Mouse (Mus musculus): ENCODE measurements at regions not wholly inside any gene's neighbourhood (a gene's known extent, or its start where the extent isn't known, plus 50 kb on each side); places are given as distances from the start of the nearest gene placed in this dataset.
A peak's percentile ranks its signal among the peaks of the same experiment; 100 is the strongest.

DNA sequence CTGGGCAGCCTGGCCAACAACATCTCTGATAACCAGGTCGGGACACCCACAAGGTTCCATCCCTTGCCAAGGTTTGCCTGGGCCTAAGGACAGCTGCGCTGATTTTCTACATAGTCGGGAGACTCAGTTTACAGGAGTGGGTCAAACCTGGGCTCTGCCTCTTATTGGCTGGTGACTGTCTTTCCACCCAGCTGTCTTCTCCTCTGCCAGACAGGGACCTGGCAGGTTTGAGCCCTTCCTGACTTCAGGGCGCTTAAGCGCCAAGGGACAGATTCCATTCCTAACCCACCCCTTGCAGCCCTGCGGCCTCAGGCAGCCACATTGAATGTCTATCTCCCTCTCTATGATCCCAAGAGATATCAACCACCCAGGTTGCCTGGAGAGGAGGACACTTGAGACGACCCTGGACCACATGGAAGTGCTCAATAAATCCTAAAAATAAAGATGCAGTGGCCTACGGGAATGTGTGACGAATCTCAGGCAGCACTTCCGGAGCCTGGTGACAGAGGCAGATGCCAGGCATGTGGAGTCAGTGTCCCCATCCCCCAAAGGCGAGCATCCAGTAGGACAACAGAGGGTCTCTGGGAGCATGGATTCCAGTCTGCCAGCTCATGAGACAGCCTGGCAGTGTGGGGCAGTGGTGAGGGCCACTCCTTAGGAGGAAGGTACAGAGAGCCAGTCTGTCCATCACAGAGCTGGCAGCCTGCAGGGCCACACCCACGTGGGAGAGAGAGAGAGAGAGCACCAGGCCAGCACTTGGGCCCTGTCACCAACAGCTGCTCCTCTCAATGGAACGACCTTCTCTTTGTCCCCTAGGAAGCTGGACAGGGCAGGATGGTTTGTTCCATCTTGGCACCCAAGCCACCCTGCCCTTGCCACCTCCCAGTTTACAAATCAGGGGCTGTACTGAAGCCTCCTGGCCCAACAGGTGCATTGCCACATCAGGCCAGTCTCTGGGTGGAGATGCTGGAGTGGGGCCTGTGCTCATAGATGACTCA lies 63.8 kb upstream of the Slc6a6 start:
- DNase-seq = peak; percentile 55 to 71

DNA sequence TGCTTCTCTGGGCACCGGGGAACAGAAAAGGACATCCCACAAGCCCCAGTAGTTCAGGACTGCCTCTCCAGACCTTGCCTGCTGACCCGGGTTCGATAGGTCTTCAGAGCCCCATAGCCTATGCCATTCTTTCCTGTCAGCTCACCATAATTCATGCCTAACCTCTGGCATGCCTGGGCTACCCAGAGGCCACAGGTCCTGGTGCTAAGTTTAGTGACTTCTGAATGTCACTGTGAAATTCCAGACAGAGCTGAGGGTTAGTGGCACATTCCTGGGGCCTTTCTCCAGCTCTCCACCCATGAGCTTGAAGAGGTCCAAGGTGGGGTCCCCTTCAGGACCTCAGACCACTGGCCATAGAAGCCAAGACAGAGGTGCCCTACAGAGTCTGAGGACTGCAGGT lies 62.4 kb upstream of the Slc6a6 start:
- DNase-seq = no peak

DNA sequence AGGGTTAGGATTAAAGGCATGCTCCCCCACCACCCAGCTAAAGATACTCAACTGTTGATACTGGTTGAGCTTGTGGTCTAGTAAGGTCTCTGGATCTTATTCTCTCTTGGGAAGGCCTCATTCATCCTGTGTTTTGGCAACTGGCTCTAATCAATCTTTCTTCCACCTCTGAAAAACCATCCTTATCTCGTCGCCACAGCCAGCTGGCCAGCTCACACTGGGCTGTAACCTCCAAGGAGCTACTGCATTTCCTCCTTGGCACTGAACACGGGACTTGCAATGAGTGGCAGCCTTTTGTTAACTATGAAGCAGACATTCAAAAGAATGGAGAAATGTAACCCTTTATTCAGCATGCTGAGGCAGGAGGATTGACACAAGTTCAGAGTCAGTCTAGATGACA lies 61.4 kb upstream of the Slc6a6 start:
- DNase-seq = no peak

DNA sequence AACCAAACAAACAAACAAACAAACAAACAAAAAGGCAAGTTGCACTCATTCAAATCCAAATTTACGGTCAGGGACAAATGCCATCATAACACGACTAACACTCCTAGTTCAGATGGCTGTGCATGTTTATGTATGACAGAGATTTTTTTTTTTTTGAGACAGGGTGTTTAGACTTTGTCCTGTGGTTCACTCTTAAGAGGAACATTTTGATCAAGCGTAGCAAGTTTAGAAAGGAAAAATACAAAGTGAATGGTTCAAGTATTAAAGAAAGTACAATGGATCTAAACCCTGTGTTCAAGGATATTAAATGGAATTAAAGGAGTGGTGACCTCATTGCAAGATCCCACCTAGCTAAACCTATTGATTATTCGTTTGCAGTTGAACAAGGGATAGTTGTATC lies 60.2 kb upstream of the Slc6a6 start:
- no peak for DNase-seq

DNA sequence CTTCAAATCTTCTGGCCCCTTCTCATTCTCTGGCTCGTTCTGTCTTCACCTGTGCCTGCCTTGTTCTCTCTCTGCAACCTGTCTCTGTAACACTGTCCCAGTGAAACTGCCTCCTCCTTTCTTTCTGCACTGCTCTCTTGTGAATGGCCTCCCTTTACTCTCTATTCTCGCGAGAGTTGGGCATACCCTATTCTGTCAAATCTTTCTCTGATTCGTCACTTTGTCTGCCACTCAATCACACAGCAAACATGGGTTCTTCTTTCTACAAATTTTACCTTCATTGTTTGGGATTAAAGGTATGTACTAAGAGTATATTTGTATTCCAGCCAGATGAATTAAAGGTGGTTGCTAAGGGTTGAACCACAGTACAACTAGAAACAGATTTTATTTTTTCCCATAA lies 54.6 kb upstream of the Slc6a6 start:
- DNase-seq = no peak

DNA sequence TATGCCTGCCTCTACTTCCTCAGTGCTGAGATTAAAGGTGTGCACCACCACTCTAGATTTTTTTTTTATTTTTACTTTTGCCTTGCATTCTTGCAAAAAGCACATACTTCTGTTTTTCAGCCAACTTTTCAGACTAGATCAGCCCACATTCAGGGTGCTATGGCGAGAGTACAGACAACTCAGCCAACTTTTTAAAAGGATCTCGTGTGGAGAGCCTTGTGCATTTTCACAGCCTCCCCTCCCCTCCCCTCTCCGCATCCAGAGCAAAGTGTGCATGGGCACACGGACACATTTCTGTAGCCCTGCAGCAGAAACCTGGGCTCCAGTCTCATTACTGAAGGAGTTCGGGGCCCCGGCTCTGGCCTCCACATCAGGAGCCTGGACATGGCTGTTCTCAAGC lies 52.6 kb upstream of the Slc6a6 start:
- no peak for DNase-seq
